Mouse (Mus musculus) liver, embryonic 13.5 days (tissue): ENCODE data around the gene Htr2b. TPM values are rescaled to one million over a fixed set of nuclear protein-coding genes. Genes with fewer than 3 reads are reported as not detected.
A peak's percentile ranks its signal among the peaks of the same experiment; 100 is the strongest.

Experiments
- ATAC-seq: fragments of 200-750 bp; cut with Nextera tagmentation; 2 replicates; pipeline ENCODE4 v1.8.0; 2017; ENCODE audit warnings: low read depth, mild to moderate bottlenecking, moderate number of reproducible peaks, moderate library complexity
- DNase-seq: peaks from one replicate; pipeline ENCODE4 v3.0.0; 2022
- H3K27ac ChIP-seq: fragments of 300-500 bp; sonication (generic); 2 replicates; pipeline ENCODE4 v1.5.1; 2015; ENCODE audit warnings: moderate library complexity, mild to moderate bottlenecking, inconsistent platforms
- H3K27me3 ChIP-seq: fragments of 300-500 bp; sonication (generic); 2 replicates; pipeline ENCODE4 v1.6.1; 2015; ENCODE audit warnings: mild to moderate bottlenecking, inconsistent platforms
- H3K36me3 ChIP-seq: fragments of 300-500 bp; sonication (generic); 2 replicates; pipeline ENCODE4 v1.6.1; 2015; ENCODE audit warnings: mild to moderate bottlenecking, inconsistent platforms
- H3K4me1 ChIP-seq: fragments of 300-500 bp; sonication (generic); replicated peaks from 2 replicates; pipeline ENCODE4 v1.6.1; 2015; ENCODE audit warnings: inconsistent platforms
- H3K4me2 ChIP-seq: fragments of 300-500 bp; sonication (generic); 2 replicates; pipeline ENCODE4 v1.6.1; 2015; ENCODE audit warnings: inconsistent platforms, mild to moderate bottlenecking, moderate library complexity
- H3K4me3 ChIP-seq: fragments of 300-500 bp; sonication (generic); replicated peaks from 2 replicates; pipeline ENCODE4 v1.5.1; 2015; ENCODE audit warnings: mild to moderate bottlenecking, inconsistent platforms
- H3K9ac ChIP-seq: fragments of 300-500 bp; sonication (generic); 2 replicates; pipeline ENCODE4 v1.6.1; 2015; ENCODE audit warnings: mild to moderate bottlenecking, inconsistent platforms
- H3K9me3 ChIP-seq: fragments of 300-500 bp; sonication (generic); replicated peaks from 2 replicates; pipeline ENCODE4 v1.6.1; 2016; ENCODE audit warnings: inconsistent platforms
- WGBS: fragments of 180-500 bp; shearing (Covaris S2); methylation state at CpG from one replicate; pipeline ENCODE4 v1.1.7; 2015; ENCODE audit not compliant: insufficient replicate concordance; 5-methylcytosine and 5-hydroxymethylcytosine counted together
- polyA plus RNA-seq: library from polyadenylated mRNA; unstranded; fragments of >200 nt; fragmentation: Nextera tagmentation; extraction: Ambion mirVana; gene quantifications from 2 replicates; pipeline ENCODE4 v1.2.1, GENCODE M21; 2015

The Htr2b gene
- polyA plus RNA-seq, 1 experiment from 2014 or later: 0.20 TPM

DNA sequence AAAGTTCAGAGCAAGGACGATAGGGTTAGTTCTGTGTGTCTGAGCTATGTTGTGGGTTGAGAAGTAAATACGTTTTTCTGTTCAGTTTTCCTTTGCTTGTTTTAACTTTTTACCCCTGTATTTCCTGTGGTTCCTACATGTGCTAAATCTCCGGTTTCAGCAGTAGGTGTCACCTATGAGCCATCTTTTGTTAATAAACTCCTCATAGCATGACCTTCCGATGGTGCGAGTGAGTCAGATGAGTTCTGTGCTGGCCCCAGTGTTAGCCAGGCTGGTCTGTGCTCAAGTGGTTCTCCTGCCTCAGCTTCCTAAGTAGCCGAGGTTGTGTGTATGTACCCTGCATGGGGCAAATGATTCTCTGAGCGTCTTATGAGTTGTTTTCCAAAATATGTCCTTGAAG lies 17.4 kb downstream of the Htr2b start:
- Histone ChIP-seq H3K4me3 (no peak overlapping the region), H3K4me1 (no peaks in the 10 kb centered on the region), H3K9me3 (no peaks in the 10 kb centered on the region), H3K4me2 (no peak overlapping the region), H3K9ac (no peak overlapping the region), H3K27ac (no peak overlapping the region), H3K27me3 (no peaks in the 10 kb centered on the region), H3K36me3 (peaks cover 81% of the 10 kb centered on the region)
- DNase-seq (no peak), ATAC-seq (no peak)
- WGBS: 83% methylated on average over 7 of the region's 7 CpGs

DNA sequence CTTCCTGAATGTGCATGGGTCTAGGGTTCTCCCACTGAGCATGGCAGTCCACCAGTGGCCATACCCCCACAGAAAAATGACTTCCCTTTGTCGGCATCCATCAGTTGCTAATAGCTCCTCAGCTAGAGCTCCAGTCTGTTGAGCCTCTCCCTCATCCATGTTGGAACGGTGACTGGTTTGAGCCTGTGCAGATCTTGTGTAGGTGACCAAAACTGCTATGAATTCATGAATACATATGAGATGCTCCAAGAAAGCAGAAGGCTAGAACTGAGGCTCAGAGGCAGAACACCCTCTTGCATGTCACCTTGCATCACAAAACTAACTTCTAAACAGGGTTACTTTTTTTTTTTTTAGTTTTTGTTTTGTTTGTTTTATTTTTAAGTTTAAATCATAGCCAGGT lies 35.2 kb downstream of the Htr2b start:
- no peak for ATAC-seq
- H3K27ac ChIP-seq: no peak overlapping the region
- no peaks in the 10 kb centered on the region for H3K9me3 ChIP-seq
- no peaks in the 10 kb centered on the region for H3K4me1 ChIP-seq
- H3K4me3 ChIP-seq: no peak overlapping the region
- H3K9ac ChIP-seq: no peak overlapping the region
- no peaks in the 10 kb centered on the region for H3K27me3 ChIP-seq
- WGBS: 90% methylated on average over 2 of the region's 2 CpGs
- H3K36me3 ChIP-seq: peaks cover 82% of the 10 kb centered on the region
- no peak for DNase-seq
- H3K4me2 ChIP-seq: no peak overlapping the region

DNA sequence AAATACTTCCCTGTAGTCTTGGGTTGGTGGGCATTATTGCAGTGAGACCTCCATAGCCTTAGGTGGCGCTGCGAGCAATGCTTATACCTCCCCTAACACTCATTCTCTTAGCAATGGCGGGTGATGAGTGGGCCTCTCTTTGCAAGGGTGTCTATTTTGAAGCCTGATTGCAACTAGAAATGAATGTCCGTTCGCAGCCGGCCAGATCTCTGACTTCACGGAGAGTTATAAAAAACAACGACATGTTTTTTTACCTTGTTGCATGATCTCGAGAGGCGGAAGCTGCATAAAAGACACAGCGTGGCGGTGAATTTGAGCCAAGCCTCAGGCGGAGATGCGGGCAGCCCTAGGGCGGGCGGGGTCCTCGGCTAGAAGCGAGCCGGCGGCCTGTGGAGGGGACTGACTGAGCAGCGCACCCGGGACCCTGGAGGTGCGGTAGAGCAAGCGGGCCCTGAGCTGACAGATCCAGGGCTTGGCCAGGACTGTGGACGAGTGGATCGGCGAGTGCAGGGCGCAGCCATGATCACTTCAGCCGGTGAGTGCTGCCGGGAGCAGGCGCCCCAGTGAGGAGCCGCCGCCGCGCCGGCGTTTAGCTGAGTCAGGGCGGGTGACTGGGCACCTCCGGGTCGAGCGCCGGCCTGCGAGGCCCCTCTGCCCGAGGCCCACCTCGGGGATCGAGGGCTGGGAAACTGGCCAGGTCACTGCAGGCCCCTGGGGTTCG lies 47.3 kb downstream of the Htr2b start, which contains the start of gene Psmd1:
TSS of gene Psmd1 (plus strand) at position 117 of the 721 bp plus-strand sequence.
- WGBS: under 1% methylated on average over 47 of the region's 47 CpGs
- peak within 1 kb of the TSS; percentile 99 for H3K9ac ChIP-seq
- peaks cover 18% of the 10 kb centered on the region for H3K36me3 ChIP-seq
- DNase-seq (peak; percentile 84), ATAC-seq (peak; percentile 89)
- peak within 1 kb of the TSS; percentile 87 for H3K27ac ChIP-seq
- no peaks in the 10 kb centered on the region for H3K27me3 ChIP-seq
- peak within 1 kb of the TSS; percentile 99 for H3K4me3 ChIP-seq
- no peaks in the 10 kb centered on the region for H3K9me3 ChIP-seq
- H3K4me1 ChIP-seq: peaks cover 50% of the 10 kb centered on the region
- peak within 1 kb of the TSS; percentile 92 for H3K4me2 ChIP-seq

DNA sequence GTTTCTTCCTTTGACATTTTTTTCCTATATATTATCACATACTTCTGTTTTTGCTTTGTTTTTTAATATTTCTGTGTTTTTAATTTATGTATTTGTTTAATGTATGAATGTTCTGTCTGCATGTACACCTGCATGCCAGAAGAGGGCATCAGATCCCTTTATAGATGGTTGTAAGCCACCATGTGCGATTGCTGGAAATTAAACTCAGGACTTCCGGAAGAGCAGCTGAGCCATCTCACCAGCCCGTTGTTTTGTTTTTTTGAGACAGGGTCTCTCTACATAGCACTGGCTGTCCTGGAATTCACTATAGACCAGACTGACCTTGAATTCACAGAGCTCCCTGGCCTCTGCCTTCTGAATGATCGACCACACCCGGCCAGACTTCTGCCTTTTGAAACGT lies 49.2 kb downstream of the Htr2b start:
- Histone ChIP-seq H3K27ac (no peak overlapping the region), H3K27me3 (no peaks in the 10 kb centered on the region), H3K4me1 (peaks cover 44% of the 10 kb centered on the region), H3K4me3 (no peak overlapping the region), H3K9me3 (no peaks in the 10 kb centered on the region), H3K4me2 (no peak overlapping the region), H3K9ac (no peak overlapping the region), H3K36me3 (peaks cover 12% of the 10 kb centered on the region)
- no peak for DNase-seq
- 70% methylated on average over 6 of the region's 6 CpGs for WGBS
- ATAC-seq: no peak

DNA sequence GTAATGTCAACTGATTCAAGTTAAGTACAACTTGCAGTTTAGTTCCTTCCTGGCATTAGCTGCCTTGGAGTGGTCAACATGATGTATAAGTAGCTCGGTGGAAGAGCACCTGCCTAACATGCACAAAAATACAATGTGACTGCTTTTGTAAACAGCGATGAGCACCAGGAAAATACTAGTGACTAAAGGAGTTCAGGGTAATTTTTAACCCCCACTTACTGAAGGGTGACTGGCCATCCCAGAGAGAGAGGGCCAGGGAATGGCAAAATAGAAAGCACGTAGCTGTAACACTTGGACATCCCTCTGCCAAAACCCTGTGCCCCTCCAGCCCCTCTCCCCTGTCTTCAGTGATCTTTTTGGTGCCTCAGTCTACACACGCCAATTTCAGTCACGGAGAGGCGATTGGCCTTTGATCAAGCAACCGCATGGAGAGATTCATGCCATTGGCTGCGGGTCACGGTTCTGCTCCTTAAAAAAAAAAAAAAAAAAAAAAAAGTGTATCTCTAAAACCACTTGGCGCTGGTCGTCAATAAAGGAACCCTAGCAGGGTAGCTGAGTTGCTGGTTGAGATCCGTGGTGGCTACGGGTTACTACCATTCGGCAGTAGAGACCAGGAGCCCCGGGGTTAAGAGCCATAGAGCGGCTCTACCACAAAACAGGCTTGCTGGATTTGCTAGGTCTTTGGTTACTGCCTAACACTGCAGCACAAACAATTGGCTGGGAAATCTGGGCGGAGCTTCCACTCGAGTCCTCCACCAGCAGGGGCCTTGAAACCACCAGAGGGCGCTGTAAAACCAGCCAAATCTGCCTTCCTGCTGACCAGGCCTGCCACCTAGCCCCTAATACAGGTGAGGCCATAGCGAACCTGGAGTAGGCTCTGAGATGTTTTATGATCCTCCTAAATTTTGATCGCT lies 52.7 kb downstream of the Htr2b start:
- Histone ChIP-seq H3K27ac (peak overlapping the region; percentile 14), H3K36me3 (no peaks in the 10 kb centered on the region), H3K4me3 (peak overlapping the region; percentile 44), H3K9ac (peak overlapping the region; percentile 59), H3K9me3 (no peaks in the 10 kb centered on the region), H3K4me1 (peaks cover 23% of the 10 kb centered on the region), H3K27me3 (no peaks in the 10 kb centered on the region), H3K4me2 (peak overlapping the region; percentile 68)
- ATAC-seq: peak; percentile 74
- peak; percentile 88 for DNase-seq
- 9% methylated on average over 21 of the region's 21 CpGs for WGBS

DNA sequence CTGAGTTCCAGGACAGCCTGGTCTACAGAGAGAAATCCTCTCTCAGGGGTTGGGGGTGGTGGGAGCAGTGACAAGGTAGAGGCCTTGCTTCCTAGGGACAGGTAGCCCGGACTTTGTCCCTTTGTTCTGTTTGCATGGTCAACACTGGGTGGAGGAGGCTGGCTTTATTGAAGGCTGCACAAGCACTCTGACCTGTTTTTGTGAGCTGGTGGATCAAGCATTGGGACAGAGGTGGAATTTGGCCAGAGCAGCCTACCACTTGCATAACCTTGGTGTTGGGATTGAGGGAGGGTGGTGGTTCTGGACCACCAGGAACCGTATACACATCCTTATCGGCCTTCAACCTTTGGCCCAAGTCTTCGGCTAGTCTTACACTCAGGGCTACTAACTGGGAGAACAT lies 55.5 kb downstream of the Htr2b start:
- ATAC-seq: peak; percentile 75
- Histone ChIP-seq H3K4me1 (peaks cover 16% of the 10 kb centered on the region), H3K4me3 (no peak overlapping the region), H3K4me2 (no peak overlapping the region), H3K9ac (no peak overlapping the region), H3K36me3 (no peaks in the 10 kb centered on the region; the same call in 1 of the 2 replicates), H3K27me3 (no peaks in the 10 kb centered on the region), H3K27ac (peak overlapping the region; percentile 80), H3K9me3 (no peaks in the 10 kb centered on the region)
- DNase-seq: no peak
- 63% methylated on average over 4 of the region's 4 CpGs for WGBS

DNA sequence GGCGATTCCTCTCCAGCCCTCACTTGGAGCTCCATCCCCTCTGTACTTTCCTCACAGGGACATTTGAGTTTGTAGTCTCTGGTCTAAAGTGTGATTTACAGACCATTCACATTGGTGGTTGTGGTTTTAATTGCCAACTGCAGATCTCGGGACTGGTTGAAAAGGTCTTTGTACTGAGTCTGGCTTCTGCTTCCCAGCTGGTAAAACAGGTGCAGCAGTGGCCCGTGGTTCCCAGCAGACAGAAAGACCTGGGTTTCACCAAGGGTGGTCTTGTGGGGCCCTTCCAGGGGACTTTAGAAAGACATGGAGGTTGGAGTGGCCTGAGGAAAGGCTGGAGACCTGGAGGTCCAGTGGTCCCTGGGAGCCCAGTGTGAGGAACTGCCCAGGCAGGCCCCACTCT lies 56.8 kb downstream of the Htr2b start:
- no peak for DNase-seq
- Histone ChIP-seq H3K4me2 (no peak overlapping the region), H3K27me3 (no peaks in the 10 kb centered on the region), H3K9me3 (no peaks in the 10 kb centered on the region), H3K4me3 (no peak overlapping the region), H3K4me1 (peaks cover 11% of the 10 kb centered on the region), H3K36me3 (no peaks in the 10 kb centered on the region; the same call in 1 of the 2 replicates), H3K27ac (peak overlapping the region; percentile 73), H3K9ac (no peak overlapping the region)
- 40% methylated on average over 3 of the region's 3 CpGs for WGBS
- ATAC-seq: no peak

DNA sequence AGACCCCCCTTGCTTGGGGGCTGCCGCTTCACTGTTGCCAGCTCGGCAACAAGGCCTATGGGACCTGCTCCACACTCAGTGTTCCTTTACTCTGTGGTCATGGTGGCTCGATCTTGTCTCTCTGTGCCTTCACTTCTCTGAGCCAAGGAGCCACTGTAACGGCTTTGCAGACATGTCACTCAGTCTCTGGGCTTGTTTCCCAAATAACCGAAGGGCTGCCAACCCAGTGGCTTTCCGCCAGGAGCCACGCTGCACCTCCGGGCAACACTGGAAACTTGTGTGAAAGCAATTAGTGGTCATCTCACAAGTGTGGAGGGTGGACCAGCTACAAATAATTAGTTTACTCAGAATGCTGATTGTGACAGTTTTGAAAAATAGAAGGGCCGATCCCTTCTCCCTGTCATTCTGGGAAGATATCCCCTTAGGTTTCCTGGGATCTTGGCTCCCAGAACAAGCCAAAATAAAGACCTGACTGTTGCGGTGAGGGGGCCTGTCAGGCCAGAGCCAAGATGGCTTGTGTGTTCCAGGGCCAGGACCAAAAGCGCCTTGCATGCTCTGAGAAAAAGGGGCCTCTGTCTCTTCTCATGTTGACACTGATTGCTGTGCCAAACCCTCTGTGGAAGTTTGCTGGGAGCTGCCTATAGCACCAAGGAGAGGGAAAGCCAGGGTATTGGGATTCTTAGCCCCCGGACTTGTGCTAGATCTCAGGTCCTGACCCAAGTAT lies 58.4 kb downstream of the Htr2b start:
- H3K9ac ChIP-seq: no peak overlapping the region
- no peaks in the 10 kb centered on the region; the same call in none of the 2 replicates for H3K4me1 ChIP-seq
- H3K9me3 ChIP-seq: no peaks in the 10 kb centered on the region
- no peak overlapping the region for H3K27ac ChIP-seq
- H3K27me3 ChIP-seq: peaks cover 9% of the 10 kb centered on the region
- H3K36me3 ChIP-seq: peaks cover 4% of the 10 kb centered on the region
- no peak for DNase-seq
- no peak overlapping the region for H3K4me2 ChIP-seq
- no peak overlapping the region for H3K4me3 ChIP-seq
- WGBS: 74% methylated on average over 12 of the region's 12 CpGs
- no peak for ATAC-seq

Other genes starting within 250 kb of the Htr2b start
- 38.3 and 39.7 TPM in 2 replicates for gene Itm2c, start 217.7 kb downstream of the Htr2b start, polyA plus RNA-seq
- gene 4933407L21Rik, start 183.5 kb downstream of the Htr2b start, polyA plus RNA-seq: not detected in 2 replicates
- gene Gpr55, start 151.0 kb downstream of the Htr2b start, polyA plus RNA-seq: 0.05 TPM in 2 replicates
- 0.13 TPM in 2 replicates for gene Spata3, start 95.2 kb downstream of the Htr2b start, polyA plus RNA-seq
- gene 2810459M11Rik, start 66.1 kb downstream of the Htr2b start, polyA plus RNA-seq: 16.0 and 17.4 TPM in 2 replicates
- 134 and 155 TPM in 2 replicates for gene Psmd1, start 47.6 kb downstream of the Htr2b start, polyA plus RNA-seq
- 0.15 and 0.45 TPM in 2 replicates for gene Gm21972, start 21.7 kb upstream of the Htr2b start, polyA plus RNA-seq
- gene Armc9, start 42.8 kb upstream of the Htr2b start, polyA plus RNA-seq: 11.7 and 12.8 TPM in 2 replicates
- gene B3gnt7, start 190.9 kb upstream of the Htr2b start, polyA plus RNA-seq: 2.4 and 3.2 TPM in 2 replicates
- gene Ncl, start 247.4 kb upstream of the Htr2b start, polyA plus RNA-seq: 423 and 530 TPM in 2 replicates